Mouse (Mus musculus) heart, embryonic 16.5 days (tissue): Measurements from ENCODE around the gene Adamts4. TPM values are rescaled to one million over a fixed set of nuclear protein-coding genes. Genes with fewer than 3 reads are reported as not detected.

Experiments
- ATAC-seq: fragments of 200-750 bp; cut with Nextera tagmentation; replicated peaks from 2 replicates; pipeline ENCODE4 v1.8.0; 2017; ENCODE audit warnings: moderate number of reproducible peaks; ENCODE audit not compliant: insufficient read depth, low FRiP score; ENCODE audit errors: extremely low read depth
- H3K27ac ChIP-seq: fragments of 300-500 bp; sonication (generic); 2 replicates; pipeline ENCODE4 v1.5.1; 2014; ENCODE audit warnings: mild to moderate bottlenecking, low read length, control low read depth, moderate library complexity
- H3K27me3 ChIP-seq: fragments of 300-500 bp; sonication (generic); 2 replicates; pipeline ENCODE4 v1.6.1; 2014; ENCODE audit warnings: low read length, mixed read lengths; ENCODE audit not compliant: control insufficient read depth, insufficient read depth
- H3K36me3 ChIP-seq: fragments of 300-500 bp; sonication (generic); 2 replicates; pipeline ENCODE4 v1.6.1; 2014; ENCODE audit not compliant: control insufficient read depth, insufficient read depth
- H3K4me1 ChIP-seq: fragments of 300-500 bp; sonication (generic); 2 replicates; pipeline ENCODE4 v1.6.1; 2014; ENCODE audit warnings: low read length, mixed read lengths; ENCODE audit not compliant: control insufficient read depth, insufficient read depth
- H3K4me2 ChIP-seq: fragments of 300-500 bp; sonication (generic); 2 replicates; pipeline ENCODE4 v1.6.1; 2014; ENCODE audit warnings: low read depth, mild to moderate bottlenecking, control low read depth, low read length
- H3K4me3 ChIP-seq: fragments of 300-500 bp; sonication (generic); 2 replicates; pipeline ENCODE4 v1.5.1; 2014; ENCODE audit warnings: mild to moderate bottlenecking, control low read depth, low read length
- H3K9ac ChIP-seq: fragments of 300-500 bp; sonication (generic); 2 replicates; pipeline ENCODE4 v1.6.1; 2014; ENCODE audit warnings: low read length, control low read depth
- H3K9me3 ChIP-seq: fragments of 300-500 bp; sonication (generic); replicated peaks from 2 replicates; pipeline ENCODE4 v1.6.1; 2016; ENCODE audit warnings: low read length; ENCODE audit not compliant: control insufficient read depth
- WGBS: fragments of 180-500 bp; shearing (Covaris S2); extraction: QIAGEN DNeasy Blood & Tissue Kit; methylation state at CpG from one replicate; pipeline ENCODE4 v1.1.7; 2014; 5-methylcytosine and 5-hydroxymethylcytosine counted together
- polyA plus RNA-seq: library from polyadenylated mRNA; unstranded; fragments of >200 nt; fragmentation: Nextera tagmentation; extraction: Ambion mirVana; gene quantifications from 2 replicates; pipeline ENCODE4 v1.2.1, GENCODE M21; 2015

Adamts4 gene
- polyA plus RNA-seq, 1 experiment from 2014 or later: 4.4 TPM

- peaks cover 19% of the 10 kb centered on the region for H3K36me3 ChIP-seq
- 0 out of 2 replicates have a peak, but pooled peaks cover 2% of the 10 kb centered on the region for H3K27me3 ChIP-seq
- H3K4me3 ChIP-seq: no peak overlapping the region
- 64% methylated on average over 18 of the region's 18 CpGs for WGBS
- H3K27ac ChIP-seq: no peak overlapping the region
- peaks cover 5% of the 10 kb centered on the region for H3K4me1 ChIP-seq
- H3K9ac ChIP-seq: no peak overlapping the region
- H3K9me3 ChIP-seq: no peaks in the 10 kb centered on the region
- no peak overlapping the region for H3K4me2 ChIP-seq
- ATAC-seq: no peak
These were observed 33.8 kb upstream of the Adamts4 start for GRCm38 (mm10) chr1:171216241-171216955.

DNA sequence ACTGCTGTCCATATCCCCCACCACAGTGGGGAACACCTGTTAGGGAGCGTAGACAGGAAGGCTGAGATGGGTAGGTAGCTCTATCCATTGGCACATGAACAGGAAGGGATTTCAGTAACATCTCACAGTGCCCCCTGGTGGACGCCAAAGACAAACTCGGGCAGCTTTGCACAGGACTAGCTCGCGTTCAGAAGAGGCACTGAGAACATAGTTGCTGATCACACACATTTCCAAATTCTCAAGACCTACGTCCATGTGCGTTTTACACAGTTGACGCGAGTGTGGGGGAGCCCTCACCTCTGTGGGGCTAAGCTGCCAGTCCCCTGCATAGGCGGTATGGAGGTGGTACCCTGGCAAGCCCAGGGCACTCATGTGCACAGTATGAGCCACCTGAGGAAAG lies 29.4 kb upstream of the Adamts4 start:
- Histone ChIP-seq H3K27ac (peak overlapping the region; percentile 24; the same call in 1 of the 2 replicates), H3K9me3 (no peaks in the 10 kb centered on the region), H3K4me3 (peak overlapping the region; percentile 73), H3K36me3 (peaks cover 19% of the 10 kb centered on the region), H3K4me2 (peak overlapping the region; percentile 79), H3K4me1 (peaks cover 10% of the 10 kb centered on the region), H3K9ac (peak overlapping the region; percentile 78), H3K27me3 (no peaks in the 10 kb centered on the region)
- 9% methylated on average over 10 of the region's 10 CpGs for WGBS
- ATAC-seq: 0 out of 2 replicates have a peak, but pooled peaks have one; percentile 2

- 3% methylated on average over 22 of the region's 22 CpGs for WGBS
- 0 out of 2 replicates have a peak, but pooled peaks have one; percentile 0 for ATAC-seq
These were observed 28.7 kb upstream of the Adamts4 start for GRCm38 (mm10) chr1:171221281-171222193.

DNA sequence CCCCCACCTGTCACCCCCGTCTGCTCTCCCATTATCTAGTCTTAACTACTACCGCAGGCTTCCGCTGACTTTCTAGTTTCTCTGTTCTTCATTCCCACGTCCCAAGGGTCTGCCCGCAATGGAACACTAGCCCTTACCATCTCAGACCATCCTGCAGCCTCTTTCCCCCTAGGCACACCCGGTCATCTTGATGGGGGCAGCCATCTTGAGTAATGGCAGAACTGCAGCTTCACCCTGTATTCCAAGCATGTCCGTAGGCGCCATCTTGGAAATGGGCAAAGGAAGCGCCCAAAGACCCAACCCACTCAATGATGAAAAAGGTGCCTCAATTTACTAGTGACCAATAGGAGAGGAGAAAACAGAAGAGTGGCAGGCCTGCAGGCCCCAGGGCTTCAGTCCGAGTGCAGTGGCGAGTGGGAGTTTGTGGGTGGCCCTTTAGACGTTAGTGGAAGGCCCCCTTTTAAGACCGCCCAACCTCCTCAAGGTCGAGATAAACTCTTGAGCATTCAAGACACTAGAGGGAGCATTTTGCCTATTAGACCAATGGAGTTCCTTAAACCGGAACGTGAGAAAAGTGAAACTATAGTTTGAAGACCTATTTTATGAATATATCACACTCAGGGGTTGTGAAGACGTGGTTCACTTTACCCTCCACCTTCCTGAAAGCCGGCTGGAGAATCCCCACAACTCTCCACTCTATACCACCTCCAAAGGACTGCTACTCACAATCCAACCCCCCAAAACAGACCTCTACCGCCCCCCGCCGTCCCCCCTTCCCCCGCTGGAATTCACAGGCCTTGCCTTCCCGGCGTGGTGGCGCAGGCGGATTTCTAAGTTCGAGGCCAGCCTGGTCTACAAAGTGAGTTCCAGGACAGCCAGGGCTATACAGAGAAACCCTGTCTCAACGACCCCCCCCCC lies 27.7 kb upstream of the Adamts4 start, which contains the start of gene Tomm40l:
Gene Tomm40l, minus strand, starts transcription at position 277 of the 918 bp plus-strand sequence.
- Histone ChIP-seq H3K9ac (peak within 1 kb of the TSS; percentile 78), H3K9me3 (no peaks in the 10 kb centered on the region), H3K27ac (peak within 1 kb of the TSS; percentile 90), H3K36me3 (peaks cover 19% of the 10 kb centered on the region), H3K4me1 (peaks cover 10% of the 10 kb centered on the region), H3K27me3 (no peaks in the 10 kb centered on the region), H3K4me3 (peak within 1 kb of the TSS; percentile 73), H3K4me2 (peak within 1 kb of the TSS; percentile 79)
- WGBS: 2% methylated on average over 28 of the region's 28 CpGs
- peak; percentile 95 for ATAC-seq

More at GRCm38 (mm10) chr1:171221281-171222193, 28.7 kb upstream of the Adamts4 start:
- Histone ChIP-seq H3K9me3 (no peaks in the 10 kb centered on the region), H3K36me3 (peaks cover 19% of the 10 kb centered on the region), H3K4me1 (peaks cover 10% of the 10 kb centered on the region), H3K9ac (peak overlapping the region; percentile 78), H3K4me3 (peak overlapping the region; percentile 73), H3K27me3 (no peaks in the 10 kb centered on the region), H3K27ac (peak overlapping the region; percentile 58), H3K4me2 (peak overlapping the region; percentile 79)

DNA sequence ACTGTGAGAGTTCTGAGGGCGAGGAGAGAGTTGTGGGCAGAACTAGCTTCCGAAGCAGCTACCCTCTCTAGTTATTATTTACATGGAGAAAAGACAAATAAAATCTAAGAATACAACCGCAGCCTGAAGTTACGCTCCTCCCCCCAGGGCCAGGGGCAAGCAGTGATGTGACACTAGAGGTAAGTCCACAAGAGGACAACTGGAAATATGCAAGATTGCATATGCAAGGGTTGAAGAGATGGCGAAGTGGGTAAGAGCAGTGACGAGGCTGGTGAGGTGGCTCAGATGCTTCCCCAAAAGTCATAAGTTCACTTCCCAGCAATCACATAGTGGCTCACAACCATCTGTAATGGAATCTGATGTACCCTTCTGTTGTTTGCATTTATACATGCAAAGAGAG lies 27.1 kb upstream of the Adamts4 start:
- peaks cover 10% of the 10 kb centered on the region for H3K4me1 ChIP-seq
- no peaks in the 10 kb centered on the region for H3K9me3 ChIP-seq
- peak overlapping the region; percentile 56 for H3K4me2 ChIP-seq
- 81% methylated on average over 6 of the region's 6 CpGs for WGBS
- H3K36me3 ChIP-seq: peaks cover 19% of the 10 kb centered on the region
- ATAC-seq: no peak
- no peaks in the 10 kb centered on the region for H3K27me3 ChIP-seq
- H3K27ac ChIP-seq: peak overlapping the region; percentile 90
- H3K9ac ChIP-seq: peak overlapping the region; percentile 69
- H3K4me3 ChIP-seq: peak overlapping the region; percentile 51

DNA sequence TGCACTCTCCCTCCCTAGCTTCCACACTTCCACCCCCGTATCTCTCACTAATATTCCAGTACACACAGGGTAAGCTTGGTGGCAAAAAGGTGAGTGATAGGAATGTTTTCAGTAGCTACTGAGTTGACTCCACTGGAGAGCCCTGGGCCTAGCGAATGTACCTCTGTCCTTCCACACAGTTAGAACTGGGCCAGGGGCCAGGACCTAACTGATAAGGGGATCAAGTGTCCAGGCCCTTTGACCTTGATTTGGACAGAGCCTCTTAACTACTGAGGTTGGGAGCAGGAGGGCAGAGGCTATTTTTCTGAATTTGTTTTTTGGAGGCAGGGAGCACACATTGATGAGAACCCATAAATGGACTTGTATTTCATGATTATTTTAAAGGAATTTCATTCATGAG lies 26.4 kb upstream of the Adamts4 start:
- peaks cover 10% of the 10 kb centered on the region for H3K4me1 ChIP-seq
- no peak overlapping the region for H3K27ac ChIP-seq
- H3K4me3 ChIP-seq: no peak overlapping the region
- no peaks in the 10 kb centered on the region for H3K9me3 ChIP-seq
- ATAC-seq: no peak
- H3K27me3 ChIP-seq: no peaks in the 10 kb centered on the region
- H3K4me2 ChIP-seq: no peak overlapping the region
- H3K9ac ChIP-seq: no peak overlapping the region
- WGBS: 58% methylated on average over 2 of the region's 2 CpGs
- peaks cover 15% of the 10 kb centered on the region for H3K36me3 ChIP-seq

DNA sequence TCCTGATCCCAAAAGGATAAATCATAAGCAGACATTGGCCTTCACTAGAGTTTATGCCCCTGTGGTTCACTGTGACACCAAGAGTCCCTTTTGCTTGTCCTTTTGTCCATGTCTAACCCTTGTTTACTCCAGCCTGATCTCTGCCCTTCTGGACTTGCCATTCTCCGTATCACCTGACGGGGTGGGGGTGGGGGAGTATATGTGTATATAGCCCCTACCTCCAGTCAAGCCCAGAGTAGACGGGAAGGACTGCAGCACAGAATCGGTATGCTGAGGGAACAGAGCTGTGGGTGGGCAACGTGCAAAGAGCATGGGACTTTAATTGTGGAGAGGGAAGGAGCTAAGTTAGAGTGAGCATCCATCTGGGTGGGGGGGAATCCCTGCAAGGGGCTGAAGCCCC lies 25.4 kb upstream of the Adamts4 start, which contains the start of gene Apoa2:
Gene Apoa2, plus strand, starts transcription at position 198 of the 400 bp plus-strand sequence.
- Histone ChIP-seq H3K27me3 (no peaks in the 10 kb centered on the region), H3K36me3 (peaks cover 5% of the 10 kb centered on the region), H3K9me3 (no peaks in the 10 kb centered on the region), H3K4me3 (no peak within 1 kb of the TSS), H3K27ac (no peak within 1 kb of the TSS), H3K4me1 (peaks cover 10% of the 10 kb centered on the region), H3K4me2 (no peak within 1 kb of the TSS), H3K9ac (no peak within 1 kb of the TSS)
- 78% methylated on average over 5 of the region's 5 CpGs for WGBS
- no peak for ATAC-seq

GRCm38 (mm10) chr1:171226780-171227179 lies 23.4 kb upstream of the Adamts4 start:
- Histone ChIP-seq H3K9ac (no peak overlapping the region), H3K27me3 (no peaks in the 10 kb centered on the region), H3K4me2 (no peak overlapping the region), H3K36me3 (no peaks in the 10 kb centered on the region), H3K4me1 (peaks cover 2% of the 10 kb centered on the region; the same call in 1 of the 2 replicates), H3K9me3 (no peaks in the 10 kb centered on the region), H3K27ac (no peak overlapping the region), H3K4me3 (no peak overlapping the region)
- ATAC-seq: no peak
- 58% methylated on average over 4 of the region's 4 CpGs for WGBS
